Mouse (Mus musculus): Measurements from ENCODE around the gene Sult2b1.
A peak's percentile ranks its signal among the peaks of the same experiment; 100 is the strongest.

The Sult2b1 gene

GRCm38 (mm10) chr7:45798511-45798836, 14.0 kb upstream of the Sult2b1 start:
- H3K4me1 ChIP-seq (replicated peaks; ENCODE audit: low read depth, low read length), result peaks cover 60% of the 10 kb centered on the region
- peak overlapping the region; percentile 78 for H3K4me3 ChIP-seq (replicated peaks; ENCODE audit: low read length)
- no peak for TF ChIP-seq POU5F1 (IDR thresholded peaks at IDR 0.05; ENCODE audit: borderline replicate concordance, low read length)
- no peak for TF ChIP-seq NANOG (IDR thresholded peaks at IDR 0.05; ENCODE audit: borderline replicate concordance, low read length)
- no peak for TF ChIP-seq CTCF (conservative IDR thresholded peaks at IDR 0.05; ENCODE audit: low read length)
- peaks cover 28% of the 10 kb centered on the region for H3K27me3 ChIP-seq (ENCODE audit: insufficient read depth, low read length)
- H3K36me3 ChIP-seq (ENCODE audit: insufficient read depth, low read length), result peaks cover 8% of the 10 kb centered on the region
- no peaks in the 10 kb centered on the region for H3K9me3 ChIP-seq (ENCODE audit: low read length)

- no peaks in the 10 kb centered on the region for H3K9me3 ChIP-seq (ENCODE audit: low read length)
- peaks cover 32% of the 10 kb centered on the region for H3K27me3 ChIP-seq (ENCODE audit: insufficient read depth, low read length)
- TF ChIP-seq POU5F1 (IDR thresholded peaks at IDR 0.05; ENCODE audit: borderline replicate concordance, low read length) (no peak), NANOG (IDR thresholded peaks at IDR 0.05; ENCODE audit: borderline replicate concordance, low read length) (no peak), CTCF (conservative IDR thresholded peaks at IDR 0.05; ENCODE audit: low read length) (no peak)
- peaks cover 4% of the 10 kb centered on the region for H3K36me3 ChIP-seq (ENCODE audit: insufficient read depth, low read length)
- peaks cover 66% of the 10 kb centered on the region for H3K4me1 ChIP-seq (replicated peaks; ENCODE audit: low read depth, low read length)
- peak overlapping the region; percentile 78 for H3K4me3 ChIP-seq (replicated peaks; ENCODE audit: low read length)
These were observed 13.4 kb upstream of the Sult2b1 start for GRCm38 (mm10) chr7:45797661-45798510.

DNA sequence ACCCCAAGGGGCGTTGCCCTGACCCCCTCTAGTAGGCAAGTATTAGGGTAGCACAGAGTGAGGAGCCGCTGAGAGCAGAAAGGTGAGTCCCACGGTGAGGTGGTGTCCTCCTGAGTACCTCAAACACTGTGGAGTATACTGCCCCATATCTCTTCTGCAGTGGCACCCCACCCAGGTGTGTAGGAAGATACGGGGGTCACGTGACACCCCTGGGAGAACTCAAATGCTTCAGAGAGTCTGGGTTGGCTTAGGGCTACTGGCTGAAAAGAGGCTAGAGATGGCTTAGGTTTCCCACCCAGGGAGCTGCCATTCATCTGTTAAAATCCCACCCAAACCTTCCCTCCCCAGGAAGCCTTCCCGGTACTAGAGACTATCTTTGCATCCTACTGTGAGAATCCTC, 12.5 kb upstream of the Sult2b1 start:
- peaks cover 69% of the 10 kb centered on the region for H3K4me1 ChIP-seq (replicated peaks; ENCODE audit: low read depth, low read length)
- TF ChIP-seq POU5F1 (IDR thresholded peaks at IDR 0.05; ENCODE audit: borderline replicate concordance, low read length), result no peak
- no peak for TF ChIP-seq NANOG (IDR thresholded peaks at IDR 0.05; ENCODE audit: borderline replicate concordance, low read length)
- TF ChIP-seq CTCF (conservative IDR thresholded peaks at IDR 0.05; ENCODE audit: low read length), result no peak
- H3K4me3 ChIP-seq (replicated peaks; ENCODE audit: low read length), result peak overlapping the region; percentile 78; the same call in 1 of the 2 replicates
- peaks cover 34% of the 10 kb centered on the region for H3K27me3 ChIP-seq (ENCODE audit: insufficient read depth, low read length)
- no peaks in the 10 kb centered on the region for H3K36me3 ChIP-seq (ENCODE audit: insufficient read depth, low read length)
- no peaks in the 10 kb centered on the region for H3K9me3 ChIP-seq (ENCODE audit: low read length)

DNA sequence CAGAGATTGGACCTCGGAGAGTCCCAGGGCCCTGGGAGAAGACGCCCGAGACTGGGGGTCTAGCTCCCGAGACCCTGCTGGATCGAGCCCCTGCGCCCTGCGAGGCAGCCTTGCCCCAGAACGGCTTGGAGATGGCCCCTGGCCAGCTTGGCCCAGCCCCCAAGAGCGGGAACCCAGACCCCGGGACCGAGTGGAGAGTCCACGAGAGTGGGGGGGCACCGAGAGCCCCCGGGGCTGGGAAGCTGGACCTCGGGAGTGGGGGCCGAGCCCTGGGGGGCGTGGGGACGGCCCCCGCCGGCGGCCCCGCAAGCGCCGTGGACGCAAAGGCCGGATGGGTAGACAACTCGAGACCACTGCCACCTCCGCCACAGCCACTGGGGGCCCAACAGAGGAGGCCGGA, 10.5 kb upstream of the Sult2b1 start:
- peaks cover 3% of the 10 kb centered on the region; the same call in 1 of the 2 replicates for H3K9me3 ChIP-seq (ENCODE audit: low read length)
- peaks cover 34% of the 10 kb centered on the region for H3K27me3 ChIP-seq (ENCODE audit: insufficient read depth, low read length)
- peaks cover 12% of the 10 kb centered on the region for H3K36me3 ChIP-seq (ENCODE audit: insufficient read depth, low read length)
- peaks cover 69% of the 10 kb centered on the region for H3K4me1 ChIP-seq (replicated peaks; ENCODE audit: low read depth, low read length)
- H3K4me3 ChIP-seq (replicated peaks; ENCODE audit: low read length), result peak overlapping the region; percentile 71
- TF ChIP-seq NANOG (IDR thresholded peaks at IDR 0.05; ENCODE audit: borderline replicate concordance, low read length) (no peak), POU5F1 (IDR thresholded peaks at IDR 0.05; ENCODE audit: borderline replicate concordance, low read length) (no peak), CTCF (conservative IDR thresholded peaks at IDR 0.05; ENCODE audit: low read length) (no peak)

GRCm38 (mm10) chr7:45793969-45794585, 9.6 kb upstream of the Sult2b1 start:
- Histone ChIP-seq H3K27me3 (ENCODE audit: insufficient read depth, low read length) (peaks cover 34% of the 10 kb centered on the region), H3K4me3 (replicated peaks; ENCODE audit: low read length) (peak overlapping the region; percentile 71), H3K9me3 (ENCODE audit: low read length) (peaks cover 5% of the 10 kb centered on the region; the same call in 1 of the 2 replicates), H3K4me1 (replicated peaks; ENCODE audit: low read depth, low read length) (peaks cover 61% of the 10 kb centered on the region), H3K36me3 (ENCODE audit: insufficient read depth, low read length) (peaks cover 21% of the 10 kb centered on the region)
- TF ChIP-seq POU5F1 (IDR thresholded peaks at IDR 0.05; ENCODE audit: borderline replicate concordance, low read length) (no peak), NANOG (IDR thresholded peaks at IDR 0.05; ENCODE audit: borderline replicate concordance, low read length) (no peak), CTCF (conservative IDR thresholded peaks at IDR 0.05; ENCODE audit: low read length) (no peak)

DNA sequence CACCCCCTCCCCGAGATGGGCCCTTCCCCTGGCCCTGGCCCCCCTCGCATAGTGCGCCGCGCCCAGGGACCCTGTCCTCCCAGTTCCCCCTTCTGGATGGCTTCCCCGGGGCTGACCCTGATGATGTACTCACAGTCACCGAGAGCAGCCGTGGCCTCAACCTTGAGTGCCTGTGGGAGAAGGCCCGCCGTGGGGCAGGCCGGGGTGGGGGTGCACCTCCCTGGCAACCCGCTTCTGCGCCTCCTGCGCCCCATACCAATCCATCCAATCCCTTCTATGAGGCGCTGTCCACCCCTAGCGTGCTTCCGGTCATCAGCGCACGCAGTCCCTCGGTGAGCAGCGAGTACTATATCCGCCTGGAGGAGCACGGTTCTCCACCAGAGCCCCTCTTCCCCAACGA, 8.8 kb upstream of the Sult2b1 start:
- Histone ChIP-seq H3K27me3 (ENCODE audit: insufficient read depth, low read length) (peaks cover 31% of the 10 kb centered on the region), H3K9me3 (ENCODE audit: low read length) (peaks cover 5% of the 10 kb centered on the region; the same call in 1 of the 2 replicates), H3K36me3 (ENCODE audit: insufficient read depth, low read length) (peaks cover 28% of the 10 kb centered on the region), H3K4me3 (replicated peaks; ENCODE audit: low read length) (peak overlapping the region; percentile 71), H3K4me1 (replicated peaks; ENCODE audit: low read depth, low read length) (peaks cover 59% of the 10 kb centered on the region)
- TF ChIP-seq NANOG (IDR thresholded peaks at IDR 0.05; ENCODE audit: borderline replicate concordance, low read length), result no peak
- no peak for TF ChIP-seq CTCF (conservative IDR thresholded peaks at IDR 0.05; ENCODE audit: low read length)
- TF ChIP-seq POU5F1 (IDR thresholded peaks at IDR 0.05; ENCODE audit: borderline replicate concordance, low read length), result no peak

DNA sequence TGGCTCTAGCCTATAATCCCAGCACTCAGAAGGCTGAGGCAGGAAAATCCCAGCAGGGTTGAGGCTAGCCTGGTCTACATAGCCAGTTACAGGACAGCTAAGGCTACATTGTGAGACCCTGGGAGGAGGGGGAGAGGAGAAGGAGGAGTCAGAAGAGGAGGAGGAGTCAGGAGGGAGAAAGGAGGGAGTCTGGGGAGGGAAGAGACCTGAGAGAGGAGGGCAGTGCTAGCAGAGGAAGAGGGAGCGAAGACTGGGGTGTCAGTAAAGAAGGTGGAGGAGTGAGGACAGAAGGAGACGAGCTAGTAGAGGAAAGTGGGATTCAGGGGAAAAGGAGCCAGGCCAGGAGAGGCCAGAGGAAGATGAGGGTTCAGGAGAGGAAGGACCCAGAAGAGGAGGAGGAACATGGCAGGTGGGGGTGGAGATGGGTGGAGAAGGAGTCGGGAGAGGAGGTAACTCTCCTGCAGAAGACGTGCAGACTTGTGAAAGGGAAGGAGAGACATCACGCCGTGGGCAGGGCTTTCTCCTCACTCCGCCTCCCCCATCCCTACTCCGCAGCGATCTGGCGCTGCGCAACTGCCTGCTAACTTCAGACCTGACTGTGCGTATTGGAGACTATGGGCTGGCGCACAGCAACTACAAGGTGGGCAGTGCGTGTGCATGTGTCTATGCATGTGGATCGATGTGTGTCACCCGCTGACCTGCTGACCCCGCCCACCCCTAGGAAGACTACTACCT, 7.5 kb upstream of the Sult2b1 start:
- H3K27me3 ChIP-seq (ENCODE audit: insufficient read depth, low read length), result peaks cover 20% of the 10 kb centered on the region
- H3K4me1 ChIP-seq (replicated peaks; ENCODE audit: low read depth, low read length), result peaks cover 61% of the 10 kb centered on the region
- peaks cover 32% of the 10 kb centered on the region for H3K36me3 ChIP-seq (ENCODE audit: insufficient read depth, low read length)
- H3K9me3 ChIP-seq (ENCODE audit: low read length), result peaks cover 5% of the 10 kb centered on the region; the same call in 1 of the 2 replicates
- H3K4me3 ChIP-seq (replicated peaks; ENCODE audit: low read length), result peak overlapping the region; percentile 45
- TF ChIP-seq POU5F1 (IDR thresholded peaks at IDR 0.05; ENCODE audit: borderline replicate concordance, low read length) (no peak), CTCF (conservative IDR thresholded peaks at IDR 0.05; ENCODE audit: low read length) (no peak), NANOG (IDR thresholded peaks at IDR 0.05; ENCODE audit: borderline replicate concordance, low read length) (no peak)

GRCm38 (mm10) chr7:45790721-45791120, 6.3 kb upstream of the Sult2b1 start:
- peaks cover 20% of the 10 kb centered on the region for H3K27me3 ChIP-seq (ENCODE audit: insufficient read depth, low read length)
- no peak overlapping the region for H3K4me3 ChIP-seq (replicated peaks; ENCODE audit: low read length)
- peaks cover 71% of the 10 kb centered on the region for H3K4me1 ChIP-seq (replicated peaks; ENCODE audit: low read depth, low read length)
- peaks cover 32% of the 10 kb centered on the region for H3K36me3 ChIP-seq (ENCODE audit: insufficient read depth, low read length)
- TF ChIP-seq POU5F1 (IDR thresholded peaks at IDR 0.05; ENCODE audit: borderline replicate concordance, low read length) (no peak), CTCF (conservative IDR thresholded peaks at IDR 0.05; ENCODE audit: low read length) (no peak), NANOG (IDR thresholded peaks at IDR 0.05; ENCODE audit: borderline replicate concordance, low read length) (no peak)
- H3K9me3 ChIP-seq (ENCODE audit: low read length), result peaks cover 5% of the 10 kb centered on the region; the same call in 1 of the 2 replicates

Measured in E14TG2a.4 (cell line).